Mouse (Mus musculus) neural tube, embryonic 11.5 days (tissue): ENCODE results near the gene Shprh. TPM values are rescaled to one million over a fixed set of nuclear protein-coding genes. Genes with fewer than 3 reads are reported as not detected.
"Not testable (repeated sequence)": the region's sequence is repeated elsewhere in the genome, so short reads cannot be mapped to it uniquely, and the experiment has no call there.

Experiments
- ATAC-seq: fragments of 200-750 bp; cut with Nextera tagmentation; 2 replicates; pipeline ENCODE4 v1.8.0; 2017; ENCODE audit warnings: moderate number of reproducible peaks, mild to moderate bottlenecking, moderate TSS enrichment, moderate library complexity; ENCODE audit not compliant: insufficient read depth, low FRiP score, low TSS enrichment
- DNase-seq: peaks from one replicate; pipeline ENCODE4 v3.0.0-alpha.2; 2015; ENCODE audit warnings: low spot score
- H3K27ac ChIP-seq: fragments of 300-500 bp; sonication (generic); 2 replicates; pipeline ENCODE4 v1.5.1; 2014; ENCODE audit warnings: low read depth, mild to moderate bottlenecking, low read length
- H3K27me3 ChIP-seq: fragments of 300-500 bp; sonication (generic); 2 replicates; pipeline ENCODE4 v1.6.1; 2014; ENCODE audit warnings: mild to moderate bottlenecking, low read length, mixed read lengths; ENCODE audit not compliant: control insufficient read depth, insufficient read depth
- H3K36me3 ChIP-seq: fragments of 300-500 bp; sonication (generic); 2 replicates; pipeline ENCODE4 v1.6.1; 2014; ENCODE audit warnings: mild to moderate bottlenecking, low read length, moderate library complexity, mixed read lengths; ENCODE audit not compliant: control insufficient read depth, insufficient read depth
- H3K4me1 ChIP-seq: fragments of 300-500 bp; sonication (generic); 2 replicates; pipeline ENCODE4 v1.6.1; 2014; ENCODE audit warnings: low read length, mixed read lengths; ENCODE audit not compliant: control insufficient read depth, insufficient read depth
- H3K4me2 ChIP-seq: fragments of 300-500 bp; sonication (generic); 2 replicates; pipeline ENCODE4 v1.6.1; 2014; ENCODE audit warnings: low read depth, mild to moderate bottlenecking, moderate library complexity
- H3K4me3 ChIP-seq: fragments of 300-500 bp; sonication (generic); 2 replicates; pipeline ENCODE4 v1.5.1; 2014; ENCODE audit warnings: low read depth, low read length
- H3K9ac ChIP-seq: fragments of 300-500 bp; sonication (generic); 2 replicates; pipeline ENCODE4 v1.6.1; 2014; ENCODE audit warnings: mild to moderate bottlenecking, low read length
- H3K9me3 ChIP-seq: fragments of 300-500 bp; sonication (generic); 2 replicates; pipeline ENCODE4 v1.6.1; 2016; ENCODE audit warnings: low read length; ENCODE audit not compliant: control insufficient read depth
- WGBS: fragments of 180-500 bp; shearing (Covaris S2); extraction: QIAGEN DNeasy Blood & Tissue Kit; methylation state at CpG from one replicate; pipeline ENCODE4 v1.1.7; 2014; 5-methylcytosine and 5-hydroxymethylcytosine counted together
- polyA plus RNA-seq: library from polyadenylated mRNA; unstranded; fragments of >200 nt; fragmentation: Nextera tagmentation; extraction: Ambion mirVana; gene quantifications from 2 replicates; pipeline ENCODE4 v1.2.1, GENCODE M21; 2014

The Shprh gene
- polyA plus RNA-seq, 1 experiment from 2014 or later: 25.6 TPM

DNA sequence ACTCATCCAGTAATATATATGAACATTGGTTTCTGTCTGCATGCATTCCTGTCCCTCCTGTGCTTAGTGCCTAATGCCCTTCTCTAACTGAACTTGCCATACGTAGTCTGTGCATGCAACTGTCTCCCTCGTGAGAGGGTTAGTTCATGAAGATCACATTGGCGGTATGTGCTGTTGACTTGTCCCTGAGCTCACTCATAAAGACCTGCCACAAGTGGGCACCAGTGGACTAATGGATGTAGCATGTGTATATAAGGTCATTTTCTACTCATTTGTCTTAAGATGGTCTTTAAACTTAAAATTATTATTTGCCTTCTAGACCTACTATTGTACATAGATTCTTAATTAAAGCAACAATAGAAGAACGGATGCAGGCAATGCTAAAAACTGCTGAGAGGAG, 62.8 kb downstream of the Shprh start:
- ATAC-seq (no peak), DNase-seq (no peak)
- Histone ChIP-seq H3K4me2 (no peak overlapping the region), H3K27ac (no peak overlapping the region), H3K9me3 (no peaks in the 10 kb centered on the region), H3K9ac (no peak overlapping the region), H3K36me3 (peaks cover 4% of the 10 kb centered on the region), H3K27me3 (no peaks in the 10 kb centered on the region), H3K4me3 (no peak overlapping the region), H3K4me1 (no peaks in the 10 kb centered on the region)
- WGBS: 92% methylated on average over 4 of the region's 4 CpGs

GRCm38 (mm10) chr10:11226442-11226841, 77.2 kb downstream of the Shprh start:
- H3K9ac ChIP-seq: no peak overlapping the region
- H3K9me3 ChIP-seq: no peaks in the 10 kb centered on the region
- H3K36me3 ChIP-seq: no peaks in the 10 kb centered on the region
- ATAC-seq (no peak), DNase-seq (no peak)
- H3K27me3 ChIP-seq: no peaks in the 10 kb centered on the region
- H3K4me3 ChIP-seq: no peak overlapping the region
- H3K27ac ChIP-seq: no peak overlapping the region
- H3K4me1 ChIP-seq: no peaks in the 10 kb centered on the region
- 92% methylated on average over 3 of the region's 3 CpGs for WGBS
- H3K4me2 ChIP-seq: no peak overlapping the region

DNA sequence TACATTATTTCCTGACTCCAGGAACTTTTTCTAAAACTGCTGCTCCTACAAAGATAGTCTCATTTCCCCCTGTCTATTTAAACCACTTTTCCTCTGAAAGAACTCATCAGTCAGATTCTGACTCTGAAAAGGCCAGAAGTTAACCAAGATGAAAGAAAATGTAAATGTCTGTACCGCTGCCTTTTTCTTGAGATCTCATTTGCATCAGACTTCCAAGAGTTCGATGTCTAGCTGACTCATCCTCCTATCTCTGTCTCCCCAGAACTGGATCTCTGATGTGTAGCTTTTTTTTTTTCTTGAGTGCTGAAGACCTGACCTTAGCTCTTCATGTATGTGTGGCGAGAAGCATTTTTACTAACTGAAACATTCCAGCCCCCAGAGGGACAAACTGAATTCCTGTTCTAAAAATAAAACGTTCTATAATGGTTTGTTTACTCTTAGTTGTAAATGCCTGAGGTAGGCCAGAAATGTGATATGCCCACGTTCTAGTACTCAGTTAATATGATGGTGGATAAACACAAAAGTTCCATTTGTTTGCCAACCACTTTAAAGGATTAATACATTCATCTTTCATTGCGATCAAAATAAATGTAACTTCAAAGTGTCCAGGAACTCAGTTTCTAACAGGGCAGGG, 80.4 kb downstream of the Shprh start:
- H3K4me3 ChIP-seq: no peak overlapping the region
- H3K9me3 ChIP-seq: no peaks in the 10 kb centered on the region
- H3K27ac ChIP-seq: no peak overlapping the region
- no peaks in the 10 kb centered on the region for H3K4me1 ChIP-seq
- no peak overlapping the region for H3K4me2 ChIP-seq
- ATAC-seq (no peak), DNase-seq (no peak)
- WGBS: 50% methylated on average over 6 of the region's 6 CpGs
- no peaks in the 10 kb centered on the region for H3K27me3 ChIP-seq
- H3K36me3 ChIP-seq: no peaks in the 10 kb centered on the region
- no peak overlapping the region for H3K9ac ChIP-seq

- Histone ChIP-seq H3K36me3 (no peaks in the 10 kb centered on the region), H3K9ac (no peak overlapping the region), H3K27ac (no peak overlapping the region), H3K4me3 (no peak overlapping the region), H3K9me3 (no peaks in the 10 kb centered on the region), H3K4me1 (no peaks in the 10 kb centered on the region), H3K27me3 (no peaks in the 10 kb centered on the region), H3K4me2 (no peak overlapping the region)
- ATAC-seq (no peak), DNase-seq (no peak)
- 76% methylated on average over 3 of the region's 3 CpGs for WGBS
Measured at GRCm38 (mm10) chr10:11233208-11233607, 84.0 kb downstream of the Shprh start.

DNA sequence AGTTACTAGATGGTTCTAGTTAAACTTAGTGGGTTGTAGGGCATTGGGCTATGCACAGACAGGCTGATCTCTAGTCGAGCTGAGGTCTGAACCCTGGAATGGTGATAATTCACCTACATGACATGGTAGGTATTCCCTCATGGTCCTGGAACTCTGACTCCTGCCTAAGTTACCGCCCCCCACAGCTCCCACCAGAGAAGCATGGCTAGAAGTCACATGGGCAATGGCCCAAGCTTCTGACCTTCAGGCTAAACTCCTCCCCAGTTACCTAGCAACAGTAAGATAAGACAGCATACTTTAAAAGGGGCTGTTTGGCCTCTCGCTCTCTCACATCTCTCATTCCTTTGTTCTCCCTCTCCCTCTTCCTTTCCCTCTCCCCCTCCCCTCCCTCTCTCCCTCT, 93.8 kb downstream of the Shprh start:
- not testable (repeated sequence) for H3K4me2 ChIP-seq, H3K4me1 ChIP-seq, H3K27ac ChIP-seq, DNase-seq, H3K9ac ChIP-seq, H3K27me3 ChIP-seq, H3K4me3 ChIP-seq, H3K9me3 ChIP-seq, ATAC-seq, H3K36me3 ChIP-seq
- 48% methylated on average over 3 of the region's 3 CpGs for WGBS

DNA sequence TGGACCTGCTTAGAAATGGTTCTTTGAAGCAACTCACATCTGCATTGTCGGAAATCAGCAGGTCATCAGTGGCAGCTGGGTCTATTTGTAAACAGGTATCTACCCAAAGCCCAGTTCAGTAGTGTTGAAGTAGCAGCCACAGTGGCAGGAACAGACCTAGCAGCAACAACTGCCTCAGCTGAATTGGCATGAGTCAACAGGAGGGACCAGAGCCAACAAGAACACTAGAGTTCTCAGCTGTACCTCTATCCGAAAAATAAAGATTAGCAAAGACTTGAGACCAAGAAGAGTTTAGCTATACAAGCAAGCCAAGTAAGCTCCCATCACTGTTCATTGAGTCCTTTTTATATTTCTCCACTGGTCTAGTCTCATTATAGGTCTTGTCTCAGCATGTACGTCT, 99.0 kb downstream of the Shprh start:
- Histone ChIP-seq H3K4me1 (no peaks in the 10 kb centered on the region), H3K9me3 (no peaks in the 10 kb centered on the region), H3K4me2 (no peak overlapping the region), H3K27ac (no peak overlapping the region), H3K9ac (no peak overlapping the region), H3K4me3 (no peak overlapping the region), H3K36me3 (no peaks in the 10 kb centered on the region), H3K27me3 (no peaks in the 10 kb centered on the region)
- no peak for DNase-seq
- 87% methylated on average over 3 of the region's 3 CpGs for WGBS
- ATAC-seq: no peak

DNA sequence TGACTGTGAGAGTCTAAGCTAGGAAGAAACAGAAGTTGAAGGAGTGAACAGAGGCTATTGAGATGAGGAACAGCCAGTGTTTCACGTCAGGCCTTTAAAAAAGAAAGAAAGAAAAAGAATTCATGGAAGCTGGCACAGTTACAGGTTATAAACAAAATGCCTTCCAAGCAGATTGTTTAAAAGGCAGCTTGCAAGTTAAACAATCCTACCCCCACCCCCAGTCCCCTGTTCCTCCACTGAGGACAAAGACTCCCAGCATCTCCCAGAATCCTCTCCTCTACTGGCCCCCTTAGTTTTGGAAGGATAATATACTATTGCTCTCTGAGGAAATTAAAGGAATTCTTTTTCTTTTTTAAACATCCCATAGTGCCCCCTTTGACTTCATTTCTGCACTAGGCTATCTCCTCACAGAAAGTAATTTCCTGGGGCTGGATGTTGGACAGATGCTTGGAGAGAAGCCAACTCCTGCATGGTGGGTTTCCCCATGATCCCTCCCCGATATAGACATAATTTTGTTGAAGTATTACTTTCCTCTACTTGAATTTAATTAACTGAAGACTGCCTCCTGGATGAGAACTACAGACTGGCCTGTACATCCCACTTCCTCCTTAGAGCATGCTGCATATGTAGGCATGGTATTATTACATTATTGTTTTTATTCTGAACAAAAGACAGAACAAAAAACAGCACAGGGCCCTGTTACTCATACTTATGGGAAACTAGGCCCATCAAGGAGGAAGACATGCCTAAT, 101.2 kb downstream of the Shprh start:
- Histone ChIP-seq H3K4me3 (no peak overlapping the region), H3K27me3 (no peaks in the 10 kb centered on the region), H3K36me3 (no peaks in the 10 kb centered on the region), H3K27ac (no peak overlapping the region), H3K4me2 (no peak overlapping the region), H3K9me3 (no peaks in the 10 kb centered on the region), H3K4me1 (no peaks in the 10 kb centered on the region), H3K9ac (no peak overlapping the region)
- no peak for DNase-seq
- WGBS: 69% methylated on average over 2 of the region's 2 CpGs
- no peak for ATAC-seq

- DNase-seq, H3K4me1 ChIP-seq, ATAC-seq, H3K9ac ChIP-seq, H3K4me2 ChIP-seq, H3K27me3 ChIP-seq, H3K27ac ChIP-seq, H3K9me3 ChIP-seq, H3K36me3 ChIP-seq, H3K4me3 ChIP-seq: not testable (repeated sequence)
- WGBS: 83% methylated on average over 4 of the region's 4 CpGs
Measured at GRCm38 (mm10) chr10:11253581-11253980, 104.4 kb downstream of the Shprh start.

GRCm38 (mm10) chr10:11260119-11260518, 110.9 kb downstream of the Shprh start:
- no peak overlapping the region for H3K4me2 ChIP-seq
- H3K27ac ChIP-seq: no peak overlapping the region
- ATAC-seq: no peak
- H3K36me3 ChIP-seq: no peaks in the 10 kb centered on the region
- no peak overlapping the region for H3K4me3 ChIP-seq
- no peak for DNase-seq
- no peaks in the 10 kb centered on the region for H3K27me3 ChIP-seq
- no peaks in the 10 kb centered on the region for H3K4me1 ChIP-seq
- H3K9me3 ChIP-seq: no peaks in the 10 kb centered on the region
- no peak overlapping the region for H3K9ac ChIP-seq
